Mouse (Mus musculus): ENCODE measurements around the gene A830018L16Rik. TPM values are rescaled to one million over a fixed set of nuclear protein-coding genes. Genes with fewer than 3 reads are reported as not detected.
A peak's percentile ranks its signal among the peaks of the same experiment; 100 is the strongest.

Gene A830018L16Rik
- polyA plus RNA-seq (2012; ENCODE audit: insufficient read depth, insufficient read length, low replicate concordance, missing spikeins), result not detected in 2 replicates

GRCm38 (mm10) chr1:11413894-11414556, at the start of gene A830018L16Rik:
Gene A830018L16Rik (plus strand): TSS chr1:11414105.
- Histone ChIP-seq H3K4me1 (ENCODE audit: control insufficient read depth, insufficient read depth, low read length) (no peaks in the 10 kb centered on the region), H3K4me3 (ENCODE audit: insufficient read depth, low read depth, low read length) (peak within 1 kb of the TSS; percentile 55), H3K27ac (ENCODE audit: insufficient read depth, low read depth, low read length) (peak within 1 kb of the TSS; percentile 43)
- TF ChIP-seq POLR2A (IDR thresholded peaks at IDR 0.05; ENCODE audit: insufficient read depth, low read depth, low read length) (peak; percentile 51; the same call in 1 of the 2 replicates), CTCF (IDR thresholded peaks at IDR 0.05; ENCODE audit: insufficient read depth, low read depth, low read length) (peak; percentile 33; the same call in 1 of the 2 replicates)
- under 1% methylated on average over 50 of the region's 50 CpGs for WGBS

DNA sequence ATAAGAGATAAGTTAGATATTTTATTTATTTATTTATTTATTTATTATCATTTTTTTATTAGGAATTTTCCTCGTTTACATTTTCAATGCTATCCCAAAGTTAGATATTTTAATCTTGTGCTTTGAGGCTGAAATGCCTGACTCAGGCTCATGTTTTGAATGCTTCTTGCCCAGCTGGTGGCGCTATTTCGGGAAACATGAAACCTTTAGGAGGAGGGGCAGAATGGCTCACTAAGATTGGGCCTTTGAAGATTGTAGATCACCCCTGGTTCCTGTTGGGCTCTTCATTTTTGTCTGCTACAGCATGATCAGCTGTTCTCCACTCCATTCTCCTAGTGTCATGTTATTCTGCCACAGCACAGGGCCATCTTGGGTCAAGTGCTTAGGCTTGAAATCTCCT, 28.1 kb upstream of the A830018L16Rik start:
- TF ChIP-seq POLR2A (IDR thresholded peaks at IDR 0.05; ENCODE audit: insufficient read depth, low read depth, low read length) (no peak), CTCF (IDR thresholded peaks at IDR 0.05; ENCODE audit: insufficient read depth, low read depth, low read length) (no peak)
- no peak overlapping the region for H3K27ac ChIP-seq (ENCODE audit: insufficient read depth, low read depth, low read length)
- H3K4me3 ChIP-seq (ENCODE audit: insufficient read depth, low read depth, low read length), result no peak overlapping the region
- no peaks in the 10 kb centered on the region for H3K4me1 ChIP-seq (ENCODE audit: control insufficient read depth, insufficient read depth, low read length)
- WGBS, result 71% methylated on average over 3 of the region's 3 CpGs

DNA sequence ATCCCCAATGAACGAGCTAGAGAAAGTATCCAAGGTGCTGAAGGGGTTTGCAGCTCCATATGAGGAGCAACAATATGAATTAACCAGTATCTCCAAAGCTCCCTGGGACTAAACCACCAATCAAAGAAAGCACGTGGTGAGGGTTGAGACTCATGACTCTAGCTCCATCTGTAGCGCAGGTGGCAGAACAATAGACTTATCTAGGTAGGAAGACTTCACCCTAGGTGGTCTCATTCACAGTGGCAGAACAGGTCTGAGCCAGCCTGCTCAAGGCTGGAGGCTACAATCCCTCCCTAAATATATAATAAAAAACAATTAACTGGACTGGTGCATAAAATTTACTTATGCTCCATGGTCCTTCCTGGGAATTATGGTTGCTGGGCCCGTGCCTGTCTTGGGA, 18.5 kb upstream of the A830018L16Rik start:
- TF ChIP-seq POLR2A (IDR thresholded peaks at IDR 0.05; ENCODE audit: insufficient read depth, low read depth, low read length), result no peak
- TF ChIP-seq CTCF (IDR thresholded peaks at IDR 0.05; ENCODE audit: insufficient read depth, low read depth, low read length), result no peak
- whole genome bisulfite sequencing, result 45% methylated on average over 4 of the region's 4 CpGs
- Histone ChIP-seq H3K4me3 (ENCODE audit: insufficient read depth, low read depth, low read length) (no peak overlapping the region), H3K27ac (ENCODE audit: insufficient read depth, low read depth, low read length) (no peak overlapping the region), H3K4me1 (ENCODE audit: control insufficient read depth, insufficient read depth, low read length) (no peaks in the 10 kb centered on the region)

DNA sequence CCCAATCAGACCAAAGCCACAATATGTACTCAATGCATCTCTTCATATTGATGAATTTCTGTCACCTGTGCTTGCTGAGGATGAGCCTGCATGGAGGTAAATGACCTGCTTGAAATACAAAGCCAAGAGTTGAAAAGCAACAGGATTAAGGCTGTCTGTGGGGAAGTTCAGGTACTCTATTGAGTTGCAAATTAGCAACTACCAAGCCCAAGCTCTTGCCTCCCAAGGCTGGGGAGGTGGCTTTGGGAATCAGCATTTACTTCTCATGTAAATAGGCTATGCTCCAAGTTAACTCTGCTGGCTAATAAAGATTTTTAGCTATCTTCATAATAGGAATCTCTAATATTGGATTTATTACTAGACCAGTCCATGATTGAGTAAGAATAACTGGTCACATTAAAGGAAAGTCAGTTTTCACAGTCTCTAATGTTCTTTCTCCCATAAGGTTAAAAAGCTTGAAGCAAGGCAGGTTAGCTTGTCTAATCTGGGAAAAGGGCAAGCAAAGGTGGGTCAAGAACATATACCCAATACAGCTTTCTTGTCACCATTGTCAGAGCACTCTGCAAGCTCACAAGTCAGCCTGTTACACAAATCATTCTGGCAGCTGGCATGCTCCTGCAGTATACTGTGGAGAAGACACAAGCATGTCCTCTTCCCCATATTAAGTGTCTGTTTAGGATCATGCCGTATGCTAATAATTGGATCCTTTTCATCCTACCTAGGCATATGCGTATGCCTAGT, 17.7 kb upstream of the A830018L16Rik start:
- H3K4me1 ChIP-seq (ENCODE audit: control insufficient read depth, insufficient read depth, low read length), result no peaks in the 10 kb centered on the region
- TF ChIP-seq CTCF (IDR thresholded peaks at IDR 0.05; ENCODE audit: insufficient read depth, low read depth, low read length) (no peak), POLR2A (IDR thresholded peaks at IDR 0.05; ENCODE audit: insufficient read depth, low read depth, low read length) (no peak)
- WGBS, result 93% methylated on average over 2 of the region's 2 CpGs
- no peak overlapping the region for H3K4me3 ChIP-seq (ENCODE audit: insufficient read depth, low read depth, low read length)
- no peak overlapping the region for H3K27ac ChIP-seq (ENCODE audit: insufficient read depth, low read depth, low read length)

DNA sequence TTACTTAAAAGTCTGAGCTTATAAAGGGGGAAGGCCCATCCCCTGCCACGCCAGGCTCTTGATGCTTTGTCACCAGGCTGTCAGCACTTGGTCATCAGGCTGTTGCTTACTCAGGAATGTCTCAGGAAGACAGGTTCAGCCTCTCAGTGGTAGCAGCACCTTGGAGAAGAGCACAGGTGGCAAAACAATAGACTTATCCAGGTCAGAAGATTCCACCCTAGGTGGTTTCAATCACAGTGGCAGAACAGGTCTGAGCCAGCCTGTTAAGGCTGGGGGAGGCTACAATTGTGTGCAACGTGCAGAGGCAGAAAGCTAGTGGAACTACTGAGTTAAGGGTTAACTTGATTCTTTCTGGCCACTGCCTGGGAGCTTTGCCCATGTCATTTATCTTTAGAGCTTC, 12.7 kb upstream of the A830018L16Rik start:
- whole genome bisulfite sequencing, result 51% methylated on average over 2 of the region's 2 CpGs
- no peak overlapping the region for H3K27ac ChIP-seq (ENCODE audit: insufficient read depth, low read depth, low read length)
- TF ChIP-seq POLR2A (IDR thresholded peaks at IDR 0.05; ENCODE audit: insufficient read depth, low read depth, low read length), result no peak
- no peak for TF ChIP-seq CTCF (IDR thresholded peaks at IDR 0.05; ENCODE audit: insufficient read depth, low read depth, low read length)
- no peaks in the 10 kb centered on the region for H3K4me1 ChIP-seq (ENCODE audit: control insufficient read depth, insufficient read depth, low read length)
- H3K4me3 ChIP-seq (ENCODE audit: insufficient read depth, low read depth, low read length), result no peak overlapping the region

- TF ChIP-seq CTCF (IDR thresholded peaks at IDR 0.05; ENCODE audit: insufficient read depth, low read depth, low read length) (no peak), POLR2A (IDR thresholded peaks at IDR 0.05; ENCODE audit: insufficient read depth, low read depth, low read length) (no peak)
- Histone ChIP-seq H3K27ac (ENCODE audit: insufficient read depth, low read depth, low read length) (no peak overlapping the region), H3K4me3 (ENCODE audit: insufficient read depth, low read depth, low read length) (no peak overlapping the region), H3K4me1 (ENCODE audit: control insufficient read depth, insufficient read depth, low read length) (no peaks in the 10 kb centered on the region)
Measured at GRCm38 (mm10) chr1:11405527-11405926, 8.4 kb upstream of the A830018L16Rik start.

DNA sequence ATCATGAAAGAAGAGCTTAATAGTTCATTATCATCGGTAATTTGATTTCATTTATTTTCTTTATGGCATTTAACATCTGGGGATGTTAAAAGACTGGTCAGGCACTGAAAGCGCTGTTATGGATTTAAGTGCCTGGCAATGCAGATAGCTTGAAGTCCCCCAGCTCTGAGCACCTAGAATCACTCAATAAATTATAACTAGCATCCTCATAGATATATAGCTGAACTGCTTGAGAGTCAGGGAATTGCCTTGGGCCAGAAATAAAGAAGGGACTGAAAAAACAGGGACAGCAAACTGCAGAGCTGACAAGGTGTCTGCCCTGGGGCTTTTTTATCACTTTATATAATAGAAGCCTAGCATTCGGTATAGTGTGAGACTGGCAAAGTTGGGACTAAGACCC, 7.9 kb upstream of the A830018L16Rik start:
- no peak overlapping the region for H3K4me3 ChIP-seq (ENCODE audit: insufficient read depth, low read depth, low read length)
- TF ChIP-seq POLR2A (IDR thresholded peaks at IDR 0.05; ENCODE audit: insufficient read depth, low read depth, low read length) (no peak), CTCF (IDR thresholded peaks at IDR 0.05; ENCODE audit: insufficient read depth, low read depth, low read length) (no peak)
- 88% methylated on average over 3 of the region's 3 CpGs for WGBS
- no peaks in the 10 kb centered on the region for H3K4me1 ChIP-seq (ENCODE audit: control insufficient read depth, insufficient read depth, low read length)
- H3K27ac ChIP-seq (ENCODE audit: insufficient read depth, low read depth, low read length), result no peak overlapping the region

DNA sequence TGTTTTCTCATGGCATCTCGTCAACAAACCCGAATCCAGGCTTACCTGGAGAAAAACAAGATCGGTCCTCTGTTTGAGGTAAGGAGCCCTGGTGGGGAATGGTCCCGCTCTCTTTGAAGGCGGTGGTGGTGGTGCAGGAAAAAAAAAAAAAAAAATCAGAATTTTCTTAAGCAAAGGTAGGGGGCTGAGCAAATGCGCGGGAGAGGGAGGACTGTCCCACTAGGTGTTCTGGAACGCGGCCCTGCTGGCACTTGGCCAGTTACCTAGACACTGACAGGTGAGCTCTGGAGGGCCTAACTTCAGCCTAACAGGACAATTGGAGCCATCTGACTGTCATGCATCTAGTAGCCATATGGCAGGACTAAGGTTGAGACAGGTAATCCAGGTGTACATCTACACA, 655 bp downstream of the A830018L16Rik start:
- Histone ChIP-seq H3K27ac (ENCODE audit: insufficient read depth, low read depth, low read length) (peak overlapping the region; percentile 43; the same call in 1 of the 2 replicates), H3K4me3 (ENCODE audit: insufficient read depth, low read depth, low read length) (peak overlapping the region; percentile 55), H3K4me1 (ENCODE audit: control insufficient read depth, insufficient read depth, low read length) (no peaks in the 10 kb centered on the region)
- TF ChIP-seq POLR2A (IDR thresholded peaks at IDR 0.05; ENCODE audit: insufficient read depth, low read depth, low read length) (no peak), CTCF (IDR thresholded peaks at IDR 0.05; ENCODE audit: insufficient read depth, low read depth, low read length) (no peak)
- WGBS, result under 1% methylated on average over 9 of the region's 9 CpGs

GRCm38 (mm10) chr1:11427310-11427709, 13.4 kb downstream of the A830018L16Rik start:
- TF ChIP-seq POLR2A (IDR thresholded peaks at IDR 0.05; ENCODE audit: insufficient read depth, low read depth, low read length) (no peak), CTCF (IDR thresholded peaks at IDR 0.05; ENCODE audit: insufficient read depth, low read depth, low read length) (no peak)
- H3K4me1 ChIP-seq (ENCODE audit: control insufficient read depth, insufficient read depth, low read length), result no peaks in the 10 kb centered on the region
- no peak overlapping the region for H3K27ac ChIP-seq (ENCODE audit: insufficient read depth, low read depth, low read length)
- 85% methylated on average over 1 of the region's 1 CpGs for WGBS
- no peak overlapping the region for H3K4me3 ChIP-seq (ENCODE audit: insufficient read depth, low read depth, low read length)
